Mouse (Mus musculus): ENCODE measurements around the gene Cacng6.
A peak's percentile ranks its signal among the peaks of the same experiment; 100 is the strongest.

The Cacng6 gene

DNA sequence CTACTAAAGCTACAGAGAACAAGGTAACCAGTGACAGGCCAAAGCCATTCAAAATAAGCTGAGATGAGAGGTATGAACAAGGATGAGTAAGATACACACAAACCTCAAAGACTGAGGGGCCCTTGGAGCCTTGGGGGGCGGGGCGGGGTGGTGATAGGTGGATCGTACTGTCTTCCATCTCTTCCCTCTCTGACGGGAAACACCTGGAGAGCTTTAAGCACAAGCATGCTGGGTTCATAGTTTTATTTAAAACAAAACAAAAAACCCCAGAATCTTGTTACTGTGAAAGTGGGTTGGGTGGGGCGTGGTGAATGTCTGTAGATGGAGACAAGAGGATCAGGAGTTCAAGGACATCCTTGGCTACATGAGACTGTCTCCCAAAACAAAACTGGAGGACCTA, 3.5 kb upstream of the Cacng6 start:
- DNase-seq (ENCODE audit: low spot score in 2 of 2), result no peak

DNA sequence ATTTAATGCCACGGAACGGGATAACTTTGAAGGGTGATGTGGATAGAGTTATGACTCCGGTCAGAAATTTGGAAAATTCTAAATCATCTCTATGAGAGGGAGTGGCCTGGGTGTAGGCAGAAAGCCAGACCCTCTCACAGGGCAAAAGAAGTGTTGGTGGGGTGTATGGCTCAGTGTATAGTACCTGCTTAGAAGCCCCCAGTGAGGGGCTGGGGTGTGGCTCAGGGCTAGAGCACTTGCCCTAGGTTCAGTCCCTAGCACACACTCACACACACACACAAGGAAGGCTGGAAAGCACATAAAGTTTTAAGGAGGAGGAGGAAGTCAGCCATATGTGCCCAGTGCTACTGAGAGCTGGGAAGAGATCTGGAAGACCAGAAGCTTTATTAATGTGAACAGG, 2.7 kb upstream of the Cacng6 start:
- no peak for DNase-seq (ENCODE audit: low spot score in 2 of 2)

DNA sequence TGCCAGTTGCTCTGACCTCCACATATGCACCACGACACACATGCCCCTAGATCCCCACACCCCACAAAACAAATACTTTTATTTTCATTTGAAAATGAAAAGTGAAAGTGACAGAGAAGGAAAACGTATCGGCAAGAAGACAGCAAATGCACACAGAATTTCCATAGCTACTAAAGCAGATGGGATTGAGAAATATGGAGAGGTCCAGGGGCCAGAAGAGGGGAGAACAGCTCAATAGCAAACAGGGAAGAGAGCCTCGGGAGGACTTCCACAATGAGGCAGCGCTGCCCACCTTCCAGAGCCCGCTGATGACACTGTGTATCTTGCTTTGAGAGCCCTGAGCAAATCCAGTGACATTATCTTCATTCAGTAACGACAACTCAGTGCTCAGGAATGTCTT, 1.9 kb upstream of the Cacng6 start:
- no peak for DNase-seq (ENCODE audit: low spot score in 2 of 2)

GRCm38 (mm10) chr7:3423430-3423829, 565 bp upstream of the Cacng6 start:
- no peak for DNase-seq (ENCODE audit: low spot score in 2 of 2)

- DNase-seq (ENCODE audit: low spot score in 2 of 2), result no peak
Measured at GRCm38 (mm10) chr7:3425141-3425540, 1.1 kb downstream of the Cacng6 start.

DNA sequence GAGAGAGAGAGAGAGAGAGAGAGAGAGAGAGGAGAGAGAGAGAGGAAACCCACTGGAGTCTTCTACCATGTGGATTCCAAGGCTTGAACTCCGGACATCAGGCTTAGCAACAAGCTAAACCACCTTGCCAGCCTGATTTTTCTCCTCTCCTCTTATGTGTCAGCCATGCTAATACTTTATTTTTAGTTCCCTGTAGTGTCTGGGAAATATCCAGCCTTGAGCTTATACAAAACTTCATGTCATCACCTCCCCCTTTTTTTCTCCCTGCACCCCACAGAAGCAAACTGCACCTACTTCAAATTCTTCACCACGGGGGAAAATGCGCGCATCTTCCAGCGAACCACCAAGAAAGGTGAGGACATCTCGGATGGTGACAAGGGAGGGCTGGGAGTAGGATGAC, 6.2 kb downstream of the Cacng6 start:
- DNase-seq (ENCODE audit: low spot score in 2 of 2), result no peak

DNA sequence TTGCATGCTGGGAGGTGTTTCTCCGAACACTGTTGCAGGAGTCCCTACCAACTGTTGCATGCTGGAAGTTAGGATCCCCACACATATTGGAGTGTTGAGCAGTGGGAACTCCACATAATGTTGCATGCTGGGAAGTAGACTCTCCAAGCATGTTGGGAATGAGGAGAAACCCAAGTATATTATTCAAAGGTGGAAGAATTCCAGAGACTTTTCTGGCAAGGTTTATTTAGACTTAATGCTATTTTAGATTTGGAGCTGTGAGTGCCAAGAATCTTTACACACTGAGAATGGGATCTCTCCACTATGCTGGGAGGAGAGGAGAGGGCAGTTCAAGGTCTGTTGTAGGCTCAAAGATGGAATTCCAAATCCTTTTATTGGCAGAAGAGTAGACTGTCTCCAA, 8.1 kb downstream of the Cacng6 start:
- DNase-seq (ENCODE audit: low spot score in 2 of 2), result no peak

DNA sequence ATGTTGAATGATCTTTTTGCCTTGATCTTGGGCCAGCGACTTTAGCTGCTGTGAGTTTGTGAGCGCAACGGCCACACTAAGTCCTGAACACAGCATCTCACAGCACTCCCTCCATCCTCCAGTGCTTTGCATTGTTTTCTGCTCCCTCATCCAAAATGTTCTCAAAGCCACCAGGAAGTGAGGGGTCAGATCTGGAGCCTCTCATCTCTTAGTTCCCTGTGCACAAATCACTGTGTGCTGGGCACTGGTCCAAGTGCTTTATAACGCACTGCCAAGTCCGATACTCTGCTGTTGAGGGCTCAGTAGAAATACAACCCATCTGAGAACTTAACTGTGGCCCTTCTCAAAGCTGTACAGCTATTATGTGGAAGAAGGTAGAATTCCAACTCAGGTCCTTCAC, 13.9 kb downstream of the Cacng6 start:
- DNase-seq (ENCODE audit: low spot score in 2 of 2), result no peak

- no peak for DNase-seq (ENCODE audit: low spot score in 2 of 2)
Measured at GRCm38 (mm10) chr7:3439984-3440383, 16.0 kb downstream of the Cacng6 start.

GRCm38 (mm10) chr7:3440526-3440925, 16.5 kb downstream of the Cacng6 start:
- DNase-seq (ENCODE audit: low spot score in 2 of 2), result no peak

GRCm38 (mm10) chr7:3442476-3443062, 18.6 kb downstream of the Cacng6 start:
- DNase-seq (ENCODE audit: low spot score in 2 of 2), result peak in 1 of 2 experiments; percentile 35

GRCm38 (mm10) chr7:3444678-3445077, 20.7 kb downstream of the Cacng6 start:
- no peak for DNase-seq (ENCODE audit: low spot score in 2 of 2)

DNA sequence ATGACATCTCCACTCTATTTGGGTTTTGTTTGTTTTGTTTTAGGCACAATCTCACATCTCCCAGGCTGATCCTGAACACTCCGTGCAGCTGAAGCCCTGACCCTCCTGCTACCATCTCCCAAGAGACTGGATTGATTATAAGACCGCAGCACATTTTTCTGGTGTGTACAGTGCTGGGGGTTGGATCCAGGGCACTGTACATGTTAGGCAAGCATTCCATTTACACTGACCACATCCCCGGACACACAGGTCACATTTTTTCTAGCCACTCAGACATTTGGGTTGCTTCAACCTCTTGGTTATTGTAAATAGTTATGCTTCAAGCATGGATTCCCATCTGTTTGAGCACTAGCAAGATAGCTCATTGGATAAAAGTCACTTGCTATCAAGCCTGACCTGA, 22.6 kb downstream of the Cacng6 start:
- no peak for DNase-seq (ENCODE audit: low spot score in 2 of 2)

- DNase-seq (ENCODE audit: low spot score in 2 of 2), result no peak
Measured at GRCm38 (mm10) chr7:3447026-3447425, 23.0 kb downstream of the Cacng6 start.

DNA sequence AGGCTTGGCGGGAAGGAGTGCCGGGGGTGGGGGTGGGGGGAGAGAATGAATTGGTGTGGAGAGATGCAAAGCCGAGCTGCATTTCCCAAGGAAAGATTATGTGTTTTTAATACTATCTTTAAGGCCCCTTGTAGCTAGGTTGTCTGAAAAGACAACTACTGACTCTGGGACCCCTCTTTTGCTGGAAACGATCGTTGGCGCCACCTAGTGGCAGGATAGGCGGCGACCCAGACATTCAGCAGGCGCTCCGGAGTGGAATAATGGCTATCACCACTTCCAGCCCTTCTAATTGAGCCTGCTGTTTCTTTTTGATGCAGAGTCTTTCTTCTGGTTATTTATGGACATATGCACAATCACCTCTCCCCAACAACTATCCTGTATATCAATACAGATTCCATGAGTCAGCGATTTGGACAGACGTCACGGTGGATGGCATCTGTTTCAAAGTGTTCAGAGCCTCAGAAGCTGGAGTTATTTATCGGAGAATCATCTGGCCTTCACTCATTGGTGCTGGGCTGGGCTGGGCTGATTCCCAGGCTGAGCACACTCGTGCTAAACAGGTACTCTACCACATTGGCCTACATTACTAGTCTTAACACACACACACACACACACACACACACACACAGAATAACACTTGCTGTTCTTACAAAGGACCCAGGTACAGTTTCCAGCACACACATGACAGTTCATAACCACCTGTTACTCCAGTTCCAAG, 24.9 kb downstream of the Cacng6 start:
- DNase-seq (ENCODE audit: low spot score in 2 of 2), result peak; percentile 59 to 89

- DNase-seq (ENCODE audit: low spot score in 2 of 2), result no peak
Measured at GRCm38 (mm10) chr7:3450671-3451070, 26.7 kb downstream of the Cacng6 start.

- DNase-seq (ENCODE audit: low spot score in 2 of 2), result no peak
Measured at GRCm38 (mm10) chr7:3451161-3451560, 27.2 kb downstream of the Cacng6 start.

- DNase-seq (ENCODE audit: low spot score in 2 of 2), result no peak
Measured at GRCm38 (mm10) chr7:3452821-3453485, 29.0 kb downstream of the Cacng6 start.

- DNase-seq (ENCODE audit: low spot score in 2 of 2), result no peak
Measured at GRCm38 (mm10) chr7:3453486-3454183, 29.6 kb downstream of the Cacng6 start.

DNA sequence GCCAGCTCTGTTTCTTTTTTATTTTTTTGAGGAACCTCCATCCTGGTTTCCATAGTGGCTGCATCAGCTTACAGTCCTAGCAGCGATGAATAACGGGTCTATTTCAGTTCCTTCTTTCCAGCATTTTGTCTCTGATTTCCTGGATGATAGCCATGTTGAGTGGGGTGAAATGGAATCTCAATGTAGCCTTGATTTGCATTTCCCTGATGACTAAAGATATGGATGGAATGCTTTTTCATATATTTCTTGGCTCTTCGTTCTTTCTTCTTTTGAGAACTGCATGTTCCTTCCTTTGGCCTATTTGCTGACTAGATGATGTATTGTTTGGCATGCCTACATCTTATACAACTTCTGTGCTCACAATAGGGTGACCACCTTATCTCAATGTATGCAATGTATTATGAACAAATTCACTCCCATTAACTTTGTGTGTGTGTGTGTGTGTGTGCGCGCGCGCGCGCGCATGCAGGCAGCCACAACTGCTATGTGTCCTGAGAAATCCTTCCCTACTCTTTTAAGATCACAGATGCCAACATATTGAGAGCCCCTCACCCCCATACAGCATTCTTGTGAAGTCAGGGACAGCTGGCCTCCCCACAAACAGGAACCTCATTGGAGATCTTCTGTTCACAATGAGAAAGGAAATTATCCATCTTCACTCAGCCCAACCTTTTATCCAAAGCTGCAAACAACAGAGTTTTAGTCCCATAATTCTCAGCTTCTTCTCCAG, 33.3 kb downstream of the Cacng6 start:
- DNase-seq (ENCODE audit: low spot score in 2 of 2), result no peak

DNA sequence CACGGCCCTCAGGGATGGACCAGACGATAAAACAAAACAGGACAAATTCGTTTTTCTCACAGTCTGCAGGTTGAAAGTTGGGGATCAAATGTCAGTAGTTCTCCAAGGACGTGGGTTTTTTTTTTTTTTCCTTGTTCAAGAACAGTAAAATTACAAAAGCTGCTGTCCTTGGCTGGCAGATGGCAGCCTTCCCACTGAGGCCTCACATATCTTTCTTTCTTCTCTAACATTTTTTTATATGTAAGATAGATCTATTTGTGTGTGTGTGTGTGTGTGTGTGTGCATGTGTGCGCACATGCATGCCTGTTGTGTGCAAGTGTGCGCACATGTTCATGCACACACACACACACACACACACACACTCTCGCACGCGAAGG, 33.8 kb downstream of the Cacng6 start:
- DNase-seq (ENCODE audit: low spot score in 2 of 2), result no peak

DNA sequence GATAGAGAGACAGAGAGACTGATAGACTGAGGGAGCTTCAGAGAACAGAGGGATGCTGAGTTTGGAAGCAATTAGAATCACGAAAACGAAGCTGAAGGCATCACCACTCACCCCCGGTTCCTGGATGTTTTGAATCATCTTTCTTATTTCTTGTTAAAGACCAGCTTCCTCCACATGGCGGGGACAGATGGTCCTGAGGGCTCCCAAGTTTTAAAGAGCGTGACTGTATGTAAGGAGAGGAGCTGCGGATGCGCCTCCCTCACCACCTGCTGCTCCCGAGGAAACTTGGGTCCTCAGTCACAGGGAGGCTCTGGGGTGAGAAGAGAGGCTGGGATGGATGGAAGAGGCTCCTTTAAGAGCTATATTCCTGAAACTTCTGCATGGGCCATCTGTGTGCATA, 36.3 kb downstream of the Cacng6 start:
- no peak for DNase-seq (ENCODE audit: low spot score in 2 of 2)
